Mouse (Mus musculus) ES-Bruce4 (cell line): Measurements from ENCODE around the gene Nr2f6.

Source experiments
- CTCF ChIP-seq: IDR thresholded peaks from one replicate; pipeline ENCODE4 v1.8.1; 2011; ENCODE audit warnings: low read depth, low read length
- POLR2A ChIP-seq: IDR thresholded peaks from one replicate; pipeline ENCODE4 v1.8.1; 2011; ENCODE audit warnings: low read length; ENCODE audit not compliant: insufficient read depth

DNA sequence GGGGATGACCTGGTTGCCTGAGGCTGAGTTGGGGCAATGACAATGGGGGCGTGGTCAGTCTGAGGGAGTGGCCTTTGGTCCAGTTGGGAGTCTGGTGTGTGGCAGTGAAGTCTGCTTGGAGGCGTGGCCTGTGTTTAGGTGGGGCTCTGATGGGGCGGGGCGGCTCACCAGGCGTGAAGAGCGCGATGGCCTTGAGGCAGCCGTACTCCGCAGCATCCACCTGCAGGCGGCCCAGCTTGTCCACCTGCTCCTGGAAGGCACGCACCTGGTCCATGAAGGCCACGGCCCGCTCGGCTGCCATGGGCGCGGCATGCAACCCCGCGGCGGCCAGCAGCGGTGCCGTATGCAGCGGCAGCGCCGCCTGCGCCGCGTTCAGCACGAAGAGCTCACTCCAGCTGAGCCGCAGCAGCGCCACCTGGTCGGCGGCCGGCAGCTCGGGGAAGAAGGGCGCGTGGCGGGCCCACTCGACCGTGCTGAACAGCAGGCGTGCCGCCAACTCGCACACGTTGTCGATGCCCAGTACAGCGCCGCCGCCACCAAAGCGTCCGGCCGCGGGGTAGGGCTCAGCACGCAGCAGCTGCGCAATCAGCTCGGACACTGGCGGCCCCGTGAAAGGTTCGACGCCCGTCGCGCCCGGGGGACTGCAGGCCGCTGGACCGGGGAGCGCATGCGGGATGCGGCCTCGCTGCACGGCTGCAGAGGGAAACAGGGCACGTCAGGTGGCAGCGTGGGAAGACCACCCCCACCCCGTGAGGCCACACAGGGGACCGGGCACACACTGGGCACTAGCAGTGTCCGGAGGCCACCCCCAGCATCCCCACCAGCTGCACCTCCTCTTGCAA is 6.0 kb downstream of the Nr2f6 start:
- TF ChIP-seq CTCF (peak; percentile 36), POLR2A (no peak)
